Mouse (Mus musculus): ENCODE measurements around the gene Kbtbd2. TPM values are rescaled to one million over a fixed set of nuclear protein-coding genes. Genes with fewer than 3 reads are reported as not detected.

The Kbtbd2 gene
- 8.1 TPM in 2 replicates for polyA plus RNA-seq (2015; fragmentation: Nextera tagmentation; extraction: Ambion mirVana)

DNA sequence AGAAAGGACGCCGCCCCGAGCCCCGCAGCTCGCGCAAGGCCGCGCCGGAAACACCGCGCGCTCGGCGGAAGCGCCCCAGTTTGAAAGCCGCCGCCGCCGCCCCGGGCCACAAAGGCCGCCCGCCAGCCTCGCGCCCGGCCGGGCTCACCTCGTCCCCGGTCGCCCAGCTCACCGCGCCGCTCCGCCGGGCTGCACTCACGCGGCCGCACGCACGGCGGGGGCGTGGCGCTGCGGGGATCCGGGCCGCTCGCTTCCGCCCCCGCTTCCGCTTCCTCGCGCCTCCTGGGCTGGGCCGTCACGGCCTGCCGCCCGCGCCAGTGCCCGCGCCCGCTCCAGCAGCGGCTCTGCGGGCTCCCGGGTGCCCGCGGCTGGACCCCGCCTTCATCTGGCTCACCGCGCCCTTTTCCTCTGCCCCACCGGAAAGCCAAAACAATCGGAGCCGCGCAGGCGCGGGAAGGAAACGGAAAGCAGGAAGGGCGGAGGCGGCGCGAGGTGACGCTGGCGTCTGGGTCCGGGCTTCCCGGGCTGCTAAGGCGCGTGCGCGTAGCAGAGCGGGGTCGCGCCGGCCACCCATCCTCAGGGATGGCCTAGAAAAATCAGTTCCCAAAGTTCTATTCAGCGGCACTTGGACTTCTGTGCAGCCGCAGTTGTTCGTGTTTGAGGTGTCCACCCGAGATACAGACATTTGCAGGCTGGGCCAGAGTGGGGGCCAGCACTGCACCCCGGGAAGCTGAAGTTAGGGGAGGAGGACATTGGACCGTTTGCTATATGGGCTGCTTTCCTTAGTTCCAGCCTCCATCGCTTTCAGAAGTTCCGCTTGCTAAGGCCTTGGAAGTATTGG is at the start of gene Kbtbd2:
Gene Kbtbd2, minus strand, starts transcription at position 503 of the 841 bp plus-strand sequence.
- no peak for TF ChIP-seq CTCF (IDR thresholded peaks at IDR 0.05; ENCODE audit: low read depth)
- H3K9me3 ChIP-seq (ENCODE audit: control insufficient read depth), result no peaks in the 10 kb centered on the region
- WGBS, result under 1% methylated on average over 93 of the region's 98 CpGs
- H3K4me3 ChIP-seq (ENCODE audit: low read depth, low read length), result peak within 1 kb of the TSS; percentile 88
- H3K36me3 ChIP-seq (ENCODE audit: control insufficient read depth, insufficient read depth), result no peaks in the 10 kb centered on the region
- H3K27me3 ChIP-seq (replicated peaks; ENCODE audit: control insufficient read depth, insufficient read depth, low read length), result no peaks in the 10 kb centered on the region
- ATAC-seq, result peak; percentile 94
- H3K9ac ChIP-seq (ENCODE audit: low read depth, low read length), result peak within 1 kb of the TSS; percentile 93
- H3K4me2 ChIP-seq (replicated peaks; ENCODE audit: low read depth), result peak within 1 kb of the TSS; percentile 80
- H3K27ac ChIP-seq (ENCODE audit: low read depth, low read length), result peak within 1 kb of the TSS; percentile 99
- H3K4me1 ChIP-seq (replicated peaks; ENCODE audit: control insufficient read depth, insufficient read depth, low read length), result peaks cover 10% of the 10 kb centered on the region

DNA sequence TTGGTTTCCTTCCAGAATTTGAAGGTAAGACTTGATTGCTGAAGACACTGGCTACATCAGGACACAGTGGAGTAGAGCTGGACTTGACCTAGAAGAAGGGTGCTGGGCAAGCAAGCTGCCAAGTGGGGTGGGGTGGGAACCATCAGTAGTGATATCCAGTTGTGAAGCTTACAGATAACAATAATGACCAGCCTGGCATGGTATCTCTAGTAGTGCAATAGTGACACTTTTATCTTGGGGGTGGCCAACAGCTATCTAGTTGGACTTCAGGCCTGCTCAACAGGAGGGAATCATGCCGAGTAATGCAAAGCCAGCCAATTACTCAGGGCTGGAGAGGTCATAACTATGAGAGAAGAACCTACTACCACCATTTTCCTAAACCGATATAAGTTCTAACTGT is 46.8 kb upstream of the Kbtbd2 start:
- H3K27ac ChIP-seq (ENCODE audit: low read depth, low read length), result no peak overlapping the region
- ATAC-seq, result no peak
- no peak overlapping the region for H3K4me2 ChIP-seq (replicated peaks; ENCODE audit: low read depth)
- H3K9ac ChIP-seq (ENCODE audit: low read depth, low read length), result no peak overlapping the region
- WGBS, result 71% methylated on average over 2 of the region's 2 CpGs
- no peaks in the 10 kb centered on the region for H3K36me3 ChIP-seq (ENCODE audit: control insufficient read depth, insufficient read depth)
- no peak for TF ChIP-seq CTCF (IDR thresholded peaks at IDR 0.05; ENCODE audit: low read depth)
- no peak overlapping the region for H3K4me3 ChIP-seq (ENCODE audit: low read depth, low read length)
- no peaks in the 10 kb centered on the region for H3K27me3 ChIP-seq (replicated peaks; ENCODE audit: control insufficient read depth, insufficient read depth, low read length)
- no peaks in the 10 kb centered on the region for H3K4me1 ChIP-seq (replicated peaks; ENCODE audit: control insufficient read depth, insufficient read depth, low read length)
- no peaks in the 10 kb centered on the region for H3K9me3 ChIP-seq (ENCODE audit: control insufficient read depth)

DNA sequence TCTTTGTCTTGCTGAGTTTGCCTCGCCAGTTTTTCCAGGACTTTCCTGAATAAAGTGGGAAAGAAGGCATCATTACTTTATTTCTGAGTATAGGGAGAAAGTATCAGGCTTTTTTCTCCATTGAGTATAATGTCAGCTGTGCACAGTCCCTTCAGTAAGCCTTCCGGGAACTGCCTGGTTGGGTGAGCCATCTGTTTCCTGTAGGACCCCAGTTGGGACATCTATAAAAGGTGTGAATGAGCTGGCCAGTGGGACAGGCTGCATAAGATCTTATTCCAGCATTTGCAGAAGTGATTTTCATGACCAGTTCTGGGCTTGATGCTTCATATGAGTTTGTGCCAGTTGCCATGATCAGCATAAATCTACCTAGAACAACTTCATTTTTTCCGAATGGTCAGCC is 45.6 kb upstream of the Kbtbd2 start:
- H3K4me2 ChIP-seq (replicated peaks; ENCODE audit: low read depth), result no peak overlapping the region
- no peak overlapping the region for H3K4me3 ChIP-seq (ENCODE audit: low read depth, low read length)
- H3K36me3 ChIP-seq (ENCODE audit: control insufficient read depth, insufficient read depth), result no peaks in the 10 kb centered on the region
- H3K4me1 ChIP-seq (replicated peaks; ENCODE audit: control insufficient read depth, insufficient read depth, low read length), result no peaks in the 10 kb centered on the region
- WGBS, result 89% methylated on average over 3 of the region's 3 CpGs
- no peak for TF ChIP-seq CTCF (IDR thresholded peaks at IDR 0.05; ENCODE audit: low read depth)
- H3K9me3 ChIP-seq (ENCODE audit: control insufficient read depth), result no peaks in the 10 kb centered on the region
- H3K27me3 ChIP-seq (replicated peaks; ENCODE audit: control insufficient read depth, insufficient read depth, low read length), result no peaks in the 10 kb centered on the region
- no peak overlapping the region for H3K27ac ChIP-seq (ENCODE audit: low read depth, low read length)
- no peak for ATAC-seq
- no peak overlapping the region for H3K9ac ChIP-seq (ENCODE audit: low read depth, low read length)

DNA sequence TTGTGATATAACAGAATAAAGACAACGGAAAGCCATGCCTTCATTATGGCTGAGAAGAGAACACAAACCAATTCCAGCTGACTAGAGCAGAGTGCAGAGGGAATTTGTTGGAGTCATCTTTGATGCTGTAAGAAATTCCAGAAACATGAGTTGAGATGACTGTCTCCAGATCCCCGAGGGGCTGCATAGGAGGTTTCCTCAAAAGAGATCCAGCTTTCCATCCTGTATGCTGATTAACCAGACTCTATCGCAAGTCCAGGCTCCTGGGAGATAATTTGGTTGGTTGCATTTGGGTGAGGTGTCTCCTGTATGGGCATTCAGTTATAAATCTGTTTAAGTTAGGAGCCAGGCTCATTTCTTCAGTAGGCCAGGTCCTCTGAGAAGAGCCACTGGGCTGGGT is 40.0 kb upstream of the Kbtbd2 start:
- no peak for ATAC-seq
- H3K9ac ChIP-seq (ENCODE audit: low read depth, low read length), result no peak overlapping the region

DNA sequence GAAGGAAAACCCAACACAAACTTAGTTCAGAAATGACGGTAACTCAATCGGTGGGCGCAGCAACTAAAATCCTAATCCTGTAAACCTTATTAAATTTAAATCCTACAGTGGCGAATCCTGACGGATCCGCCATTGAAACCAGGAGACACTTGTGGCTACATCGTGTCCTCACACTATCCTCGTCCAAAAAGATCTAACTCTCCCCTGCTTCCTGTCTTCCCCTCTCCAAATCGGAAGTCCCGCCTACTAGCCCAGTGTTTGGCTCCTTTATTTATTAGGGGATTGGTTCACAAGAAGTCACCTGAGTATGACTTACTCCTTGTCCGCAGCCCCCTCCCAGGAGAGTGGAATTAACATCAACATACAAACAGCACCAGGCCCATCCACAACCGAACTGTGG is 39.6 kb upstream of the Kbtbd2 start:
- H3K27ac ChIP-seq (ENCODE audit: low read depth, low read length), result no peak overlapping the region
- H3K36me3 ChIP-seq (ENCODE audit: control insufficient read depth, insufficient read depth), result no peaks in the 10 kb centered on the region
- no peak for TF ChIP-seq CTCF (IDR thresholded peaks at IDR 0.05; ENCODE audit: low read depth)
- no peak overlapping the region for H3K9ac ChIP-seq (ENCODE audit: low read depth, low read length)
- no peak overlapping the region for H3K4me2 ChIP-seq (replicated peaks; ENCODE audit: low read depth)
- no peaks in the 10 kb centered on the region for H3K4me1 ChIP-seq (replicated peaks; ENCODE audit: control insufficient read depth, insufficient read depth, low read length)
- no peaks in the 10 kb centered on the region for H3K9me3 ChIP-seq (ENCODE audit: control insufficient read depth)
- no peaks in the 10 kb centered on the region for H3K27me3 ChIP-seq (replicated peaks; ENCODE audit: control insufficient read depth, insufficient read depth, low read length)
- no peak overlapping the region for H3K4me3 ChIP-seq (ENCODE audit: low read depth, low read length)
- ATAC-seq, result no peak
- 95% methylated on average over 12 of the region's 12 CpGs for WGBS

More for the DNA sequence above, 40.0 kb upstream of the Kbtbd2 start:
- WGBS, result 88% methylated on average over 3 of the region's 3 CpGs
- Histone ChIP-seq H3K4me3 (ENCODE audit: low read depth, low read length) (no peak overlapping the region), H3K27me3 (replicated peaks; ENCODE audit: control insufficient read depth, insufficient read depth, low read length) (no peaks in the 10 kb centered on the region), H3K27ac (ENCODE audit: low read depth, low read length) (no peak overlapping the region), H3K4me2 (replicated peaks; ENCODE audit: low read depth) (no peak overlapping the region), H3K4me1 (replicated peaks; ENCODE audit: control insufficient read depth, insufficient read depth, low read length) (no peaks in the 10 kb centered on the region), H3K36me3 (ENCODE audit: control insufficient read depth, insufficient read depth) (no peaks in the 10 kb centered on the region), H3K9me3 (ENCODE audit: control insufficient read depth) (no peaks in the 10 kb centered on the region)
- TF ChIP-seq CTCF (IDR thresholded peaks at IDR 0.05; ENCODE audit: low read depth), result no peak

DNA sequence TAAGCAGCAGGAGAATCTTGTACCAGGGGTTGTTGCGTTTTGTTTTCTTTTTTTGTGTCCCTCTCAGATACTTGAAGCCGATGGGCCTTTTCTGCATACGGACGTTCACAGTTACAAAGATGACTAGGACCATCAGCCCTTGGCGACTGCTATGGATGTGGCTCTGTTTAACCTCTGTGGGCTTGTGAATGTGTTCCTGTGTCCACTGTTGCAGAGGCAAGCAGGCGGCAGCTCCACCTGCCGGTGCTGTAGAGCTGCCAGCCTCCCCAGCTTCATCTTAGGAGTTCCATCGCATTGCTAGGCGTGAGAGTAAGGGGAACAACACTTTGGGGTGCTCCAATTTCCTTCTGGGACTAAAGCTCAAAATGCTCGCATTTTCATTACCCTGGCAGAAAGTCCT is 37.9 kb upstream of the Kbtbd2 start:
- H3K36me3 ChIP-seq (ENCODE audit: control insufficient read depth, insufficient read depth), result no peaks in the 10 kb centered on the region
- no peaks in the 10 kb centered on the region for H3K9me3 ChIP-seq (ENCODE audit: control insufficient read depth)
- no peak for ATAC-seq
- no peaks in the 10 kb centered on the region for H3K4me1 ChIP-seq (replicated peaks; ENCODE audit: control insufficient read depth, insufficient read depth, low read length)
- no peak overlapping the region for H3K27ac ChIP-seq (ENCODE audit: low read depth, low read length)
- peak; percentile 12; the same call in 1 of the 2 replicates for TF ChIP-seq CTCF (IDR thresholded peaks at IDR 0.05; ENCODE audit: low read depth)
- no peaks in the 10 kb centered on the region for H3K27me3 ChIP-seq (replicated peaks; ENCODE audit: control insufficient read depth, insufficient read depth, low read length)
- 89% methylated on average over 10 of the region's 10 CpGs for WGBS
- no peak overlapping the region for H3K4me2 ChIP-seq (replicated peaks; ENCODE audit: low read depth)
- H3K4me3 ChIP-seq (ENCODE audit: low read depth, low read length), result no peak overlapping the region
- H3K9ac ChIP-seq (ENCODE audit: low read depth, low read length), result no peak overlapping the region

Data from intestine, postnatal 0 days (tissue).